Mouse (Mus musculus) limb, embryonic 14.5 days (tissue): ENCODE results near the gene Cldn10. TPM values are rescaled to one million over a fixed set of nuclear protein-coding genes. Genes with fewer than 3 reads are reported as not detected.

Source experiments
- ATAC-seq: fragments of 200-750 bp; cut with Nextera tagmentation; 2 replicates; pipeline ENCODE4 v1.8.0; 2017; ENCODE audit warnings: low read depth, moderate number of reproducible peaks, moderate TSS enrichment; ENCODE audit not compliant: low FRiP score
- DNase-seq: peaks from one replicate; pipeline ENCODE4 v3.0.0-alpha.2; 2015; ENCODE audit warnings: low spot score
- H3K27ac ChIP-seq: fragments of 300-500 bp; sonication (generic); replicated peaks from 2 replicates; pipeline ENCODE4 v1.5.1; 2014; ENCODE audit warnings: low read depth, mild to moderate bottlenecking, low read length, moderate library complexity, mixed read lengths
- H3K27me3 ChIP-seq: fragments of 300-500 bp; sonication (generic); 2 replicates; pipeline ENCODE4 v1.6.1; 2014; ENCODE audit warnings: low read length, mixed read lengths; ENCODE audit not compliant: control insufficient read depth, insufficient read depth
- H3K36me3 ChIP-seq: fragments of 300-500 bp; sonication (generic); 2 replicates; pipeline ENCODE4 v1.6.1; 2014; ENCODE audit warnings: mild to moderate bottlenecking, low read length, moderate library complexity, mixed read lengths; ENCODE audit not compliant: control insufficient read depth, insufficient read depth
- H3K4me1 ChIP-seq: fragments of 300-500 bp; sonication (generic); 2 replicates; pipeline ENCODE4 v1.6.1; 2014; ENCODE audit warnings: antibody characterized with exemption, low read length, mixed read lengths; ENCODE audit not compliant: control insufficient read depth, insufficient read depth
- H3K4me2 ChIP-seq: fragments of 300-500 bp; sonication (generic); replicated peaks from 2 replicates; pipeline ENCODE4 v1.6.1; 2014; ENCODE audit warnings: low read depth, mild to moderate bottlenecking, low read length, moderate library complexity; ENCODE audit not compliant: severe bottlenecking
- H3K4me3 ChIP-seq: fragments of 300-500 bp; sonication (generic); replicated peaks from 2 replicates; pipeline ENCODE4 v1.5.1; 2014; ENCODE audit warnings: low read length
- H3K9ac ChIP-seq: fragments of 300-500 bp; sonication (generic); 2 replicates; pipeline ENCODE4 v1.6.1; 2014; ENCODE audit warnings: mild to moderate bottlenecking, low read depth, low read length, moderate library complexity; ENCODE audit not compliant: severe bottlenecking
- H3K9me3 ChIP-seq: fragments of 300-500 bp; sonication (generic); 2 replicates; pipeline ENCODE4 v1.6.1; 2016; ENCODE audit warnings: low read length; ENCODE audit not compliant: control insufficient read depth
- POLR2A ChIP-seq: fragments of 200-500 bp; IDR thresholded peaks from 2 replicates; pipeline ENCODE4 v1.8.0; 2012; ENCODE audit warnings: inconsistent platforms, mild to moderate bottlenecking, moderate library complexity, borderline replicate concordance; ENCODE audit not compliant: insufficient read depth, insufficient read length; ENCODE audit errors: extremely low read depth
- WGBS: fragments of 180-500 bp; shearing (Covaris S2); extraction: QIAGEN DNeasy Blood & Tissue Kit; methylation state at CpG from one replicate; pipeline ENCODE4 v1.1.7; 2014; 5-methylcytosine and 5-hydroxymethylcytosine counted together
- polyA plus RNA-seq, 2 experiments: library from polyadenylated mRNA; depleted of rRNA in 1 of 2; stranded (reverse) in 1 of 2; unstranded in 1 of 2; fragments of >200 nt; fragmentation: Nextera tagmentation in 1 of 2; extraction: Ambion mirVana in 1 of 2; gene quantifications; 2 replicates each; pipeline versions ENCODE4 v1.2.1 to v1.2.3; 2012 to 2014

Cldn10 gene
- polyA plus RNA-seq, 2 experiments = 0.65 to 1.4 TPM

- H3K4me3 ChIP-seq = no peak overlapping the region
- ATAC-seq = no peak
- H3K9me3 ChIP-seq = no peaks in the 10 kb centered on the region
- H3K27me3 ChIP-seq = no peaks in the 10 kb centered on the region
- no peak for DNase-seq
- H3K36me3 ChIP-seq = peaks cover 83% of the 10 kb centered on the region
- H3K9ac ChIP-seq = no peak overlapping the region
- no peaks in the 10 kb centered on the region for H3K4me1 ChIP-seq
- no peak for TF ChIP-seq POLR2A
- no peak overlapping the region for H3K27ac ChIP-seq
- no peak overlapping the region for H3K4me2 ChIP-seq
- 82% methylated on average over 18 of the region's 18 CpGs for WGBS
These were observed 95.9 kb downstream of the Cldn10 start for GRCm38 (mm10) chr14:118883344-118884249.

- Histone ChIP-seq H3K27ac (no peak overlapping the region), H3K4me1 (no peaks in the 10 kb centered on the region), H3K36me3 (peaks cover 81% of the 10 kb centered on the region), H3K9me3 (no peaks in the 10 kb centered on the region), H3K4me3 (no peak overlapping the region), H3K9ac (no peak overlapping the region), H3K27me3 (no peaks in the 10 kb centered on the region), H3K4me2 (no peak overlapping the region)
- DNase-seq (no peak), ATAC-seq (no peak)
- TF ChIP-seq POLR2A = no peak
- WGBS = 75% methylated on average over 7 of the region's 7 CpGs
These were observed 96.5 kb downstream of the Cldn10 start for GRCm38 (mm10) chr14:118884250-118884556.

GRCm38 (mm10) chr14:118890101-118890500, 102.4 kb downstream of the Cldn10 start:
- DNase-seq = no peak
- no peak for ATAC-seq
- H3K4me3 ChIP-seq = no peak overlapping the region
- H3K36me3 ChIP-seq = peaks cover 69% of the 10 kb centered on the region
- WGBS = 90% methylated on average over 4 of the region's 4 CpGs
- H3K4me1 ChIP-seq = no peaks in the 10 kb centered on the region
- no peak overlapping the region for H3K27ac ChIP-seq
- H3K9me3 ChIP-seq = no peaks in the 10 kb centered on the region
- TF ChIP-seq POLR2A = no peak
- no peak overlapping the region for H3K9ac ChIP-seq
- H3K27me3 ChIP-seq = no peaks in the 10 kb centered on the region
- H3K4me2 ChIP-seq = no peak overlapping the region

GRCm38 (mm10) chr14:118895228-118895627, 107.5 kb downstream of the Cldn10 start:
- no peak for ATAC-seq
- H3K27me3 ChIP-seq = no peaks in the 10 kb centered on the region
- no peak overlapping the region for H3K9ac ChIP-seq
- H3K36me3 ChIP-seq = peaks cover 69% of the 10 kb centered on the region
- no peak overlapping the region for H3K27ac ChIP-seq
- no peaks in the 10 kb centered on the region for H3K9me3 ChIP-seq
- H3K4me2 ChIP-seq = no peak overlapping the region
- no peaks in the 10 kb centered on the region for H3K4me1 ChIP-seq
- WGBS = 92% methylated on average over 7 of the region's 7 CpGs
- no peak overlapping the region for H3K4me3 ChIP-seq
- no peak for TF ChIP-seq POLR2A
- no peak for DNase-seq

- ATAC-seq = no peak
- H3K27me3 ChIP-seq = no peaks in the 10 kb centered on the region
- DNase-seq = no peak
- H3K4me1 ChIP-seq = no peaks in the 10 kb centered on the region
- H3K9me3 ChIP-seq = no peaks in the 10 kb centered on the region
- H3K27ac ChIP-seq = no peak overlapping the region
- H3K9ac ChIP-seq = no peak overlapping the region
- H3K36me3 ChIP-seq = peaks cover 71% of the 10 kb centered on the region
- TF ChIP-seq POLR2A = no peak
- H3K4me2 ChIP-seq = no peak overlapping the region
- WGBS = 74% methylated on average over 10 of the region's 10 CpGs
- H3K4me3 ChIP-seq = no peak overlapping the region
These were observed 107.9 kb downstream of the Cldn10 start for GRCm38 (mm10) chr14:118895655-118896054.
